Mouse (Mus musculus): ENCODE results near the gene Qtrt2. TPM values are rescaled to one million over a fixed set of nuclear protein-coding genes. Genes with fewer than 3 reads are reported as not detected.
A peak's percentile ranks its signal among the peaks of the same experiment; 100 is the strongest.

The Qtrt2 gene
- polyA plus RNA-seq, 1 experiment from 2014 or later: 9.1 TPM

DNA sequence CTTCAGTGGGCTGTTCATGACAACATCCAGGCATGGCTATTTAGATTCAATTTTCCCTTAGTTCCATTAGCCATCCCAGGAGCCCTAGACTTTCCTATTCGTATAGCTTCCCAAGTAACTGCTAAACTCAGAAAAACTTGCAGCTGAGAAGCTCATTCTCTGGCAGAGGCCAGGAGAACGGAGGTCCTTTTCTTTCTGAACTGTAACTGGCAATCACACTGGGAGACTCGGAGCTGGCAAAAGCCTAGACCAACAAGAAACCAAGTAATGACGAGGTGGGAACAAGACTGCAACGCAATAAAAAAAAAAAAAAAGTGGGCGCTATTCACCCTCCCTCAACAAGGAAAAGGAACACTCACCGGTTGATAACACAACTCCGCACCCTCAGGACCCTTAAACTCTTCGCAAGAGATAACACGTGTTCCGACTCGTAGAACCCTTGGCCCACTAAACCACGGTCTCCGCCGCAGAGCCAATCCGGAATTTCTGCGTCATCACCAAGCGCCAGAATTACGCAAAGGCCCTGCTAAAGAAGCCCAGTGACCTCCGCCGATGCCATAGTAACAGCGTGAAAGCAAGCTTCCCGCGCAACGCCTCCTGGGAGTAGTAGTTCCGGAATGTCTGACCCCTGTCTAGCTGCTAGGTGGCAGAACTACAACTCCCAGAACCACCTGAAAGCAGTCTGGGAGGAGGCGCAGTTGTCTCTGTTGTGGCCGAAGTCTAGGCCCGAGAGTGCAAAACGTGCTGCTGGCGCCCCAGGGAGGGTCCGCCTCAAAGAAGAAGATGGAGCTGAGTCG lies 37.2 kb downstream of the Qtrt2 start, which contains the start of gene Ccdc191:
Gene Ccdc191, plus strand, starts transcription at position 593 of the 797 bp plus-strand sequence.
- Histone ChIP-seq H3K36me3 (no peaks in the 10 kb centered on the region), H3K27me3 (no peaks in the 10 kb centered on the region), H3K4me3 (replicated peaks) (peak within 1 kb of the TSS; percentile 77), H3K9ac (peak within 1 kb of the TSS; percentile 81), H3K4me2 (peak within 1 kb of the TSS; percentile 84), H3K9me3 (replicated peaks) (no peaks in the 10 kb centered on the region), H3K4me1 (replicated peaks) (peaks cover 33% of the 10 kb centered on the region), H3K27ac (peak within 1 kb of the TSS; percentile 60)
- peak; percentile 99 for ATAC-seq (ENCODE audit: low read depth)
- under 1% methylated on average over 33 of the region's 33 CpGs for WGBS (ENCODE audit: insufficient replicate concordance)
- DNase-seq: peak; percentile 98

DNA sequence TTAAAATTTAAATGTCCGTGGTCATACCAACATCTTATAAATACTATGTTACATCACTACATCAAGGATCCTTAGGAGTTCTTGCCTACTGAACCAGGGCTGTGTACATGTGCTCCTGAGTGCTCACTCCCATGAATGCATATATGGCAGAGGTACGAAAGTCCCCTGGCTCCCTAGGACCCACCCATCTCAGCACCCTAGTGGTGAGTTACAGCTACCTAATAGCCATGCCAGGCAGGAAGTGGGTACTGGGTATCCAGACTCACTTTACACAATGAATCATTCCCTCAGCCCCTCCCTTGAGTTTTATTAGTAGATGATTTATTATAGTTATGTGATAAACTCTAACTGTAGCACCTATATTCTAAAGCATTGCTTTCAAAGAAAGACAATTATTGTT lies 44.3 kb downstream of the Qtrt2 start:
- H3K4me2 ChIP-seq: no peak overlapping the region
- DNase-seq: no peak
- no peaks in the 10 kb centered on the region for H3K4me1 ChIP-seq (replicated peaks)
- no peak overlapping the region for H3K9ac ChIP-seq
- no peak overlapping the region for H3K27ac ChIP-seq
- H3K9me3 ChIP-seq (replicated peaks): no peaks in the 10 kb centered on the region
- H3K4me3 ChIP-seq (replicated peaks): no peak overlapping the region
- 79% methylated on average over 2 of the region's 2 CpGs for WGBS (ENCODE audit: insufficient replicate concordance)
- no peak for ATAC-seq (ENCODE audit: low read depth)
- H3K27me3 ChIP-seq: no peaks in the 10 kb centered on the region
- H3K36me3 ChIP-seq: peaks cover 25% of the 10 kb centered on the region

DNA sequence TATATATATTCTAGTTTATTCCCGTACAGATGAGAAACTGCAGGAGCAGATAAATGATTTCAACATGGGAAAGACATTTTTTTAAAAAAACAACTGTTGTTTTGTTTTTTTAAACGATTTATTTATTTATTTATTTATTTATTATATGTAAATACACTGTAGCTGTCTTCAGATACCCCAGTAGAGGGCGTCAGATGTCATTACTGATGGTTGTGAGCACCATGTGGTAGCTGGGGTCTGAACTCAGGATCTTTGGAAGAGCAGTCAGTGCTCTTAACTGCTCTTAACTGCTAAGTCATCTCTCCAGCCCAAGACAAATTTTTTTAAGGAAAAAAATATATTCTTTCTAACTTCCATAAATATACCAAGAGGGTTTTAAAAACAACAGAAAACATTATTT lies 45.0 kb downstream of the Qtrt2 start:
- Histone ChIP-seq H3K4me3 (replicated peaks) (no peak overlapping the region), H3K9ac (no peak overlapping the region), H3K9me3 (replicated peaks) (no peaks in the 10 kb centered on the region), H3K36me3 (peaks cover 30% of the 10 kb centered on the region), H3K4me1 (replicated peaks) (no peaks in the 10 kb centered on the region), H3K27me3 (no peaks in the 10 kb centered on the region), H3K27ac (no peak overlapping the region), H3K4me2 (no peak overlapping the region)
- no peak for DNase-seq
- 49% methylated on average over 3 of the region's 3 CpGs for WGBS (ENCODE audit: insufficient replicate concordance)
- ATAC-seq (ENCODE audit: low read depth): no peak

DNA sequence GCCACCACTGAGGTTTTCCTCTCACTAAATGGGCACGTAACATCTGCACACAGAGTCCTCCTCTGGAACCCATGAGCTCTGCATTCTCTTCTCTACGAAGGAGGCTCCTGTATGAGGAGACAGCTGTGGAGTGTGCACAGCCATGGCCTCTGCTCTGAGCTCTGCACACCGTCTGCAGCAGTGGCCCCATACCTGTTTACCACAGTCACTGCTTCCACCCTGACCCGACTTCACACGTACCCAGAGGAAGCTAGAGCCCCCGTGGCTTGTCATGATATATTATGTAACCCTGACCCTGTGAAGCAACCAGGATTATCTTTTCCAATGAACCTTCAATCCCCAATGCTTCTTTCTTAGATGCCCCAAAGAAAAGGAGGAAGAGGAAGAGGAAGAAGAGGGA lies 46.8 kb downstream of the Qtrt2 start:
- Histone ChIP-seq H3K27ac (no peak overlapping the region), H3K27me3 (no peaks in the 10 kb centered on the region), H3K4me3 (replicated peaks) (no peak overlapping the region), H3K9me3 (replicated peaks) (no peaks in the 10 kb centered on the region), H3K36me3 (peaks cover 44% of the 10 kb centered on the region), H3K9ac (no peak overlapping the region), H3K4me1 (replicated peaks) (no peaks in the 10 kb centered on the region), H3K4me2 (no peak overlapping the region)
- ATAC-seq (ENCODE audit: low read depth) (no peak), DNase-seq (no peak)
- WGBS (ENCODE audit: insufficient replicate concordance): 64% methylated on average over 6 of the region's 6 CpGs

DNA sequence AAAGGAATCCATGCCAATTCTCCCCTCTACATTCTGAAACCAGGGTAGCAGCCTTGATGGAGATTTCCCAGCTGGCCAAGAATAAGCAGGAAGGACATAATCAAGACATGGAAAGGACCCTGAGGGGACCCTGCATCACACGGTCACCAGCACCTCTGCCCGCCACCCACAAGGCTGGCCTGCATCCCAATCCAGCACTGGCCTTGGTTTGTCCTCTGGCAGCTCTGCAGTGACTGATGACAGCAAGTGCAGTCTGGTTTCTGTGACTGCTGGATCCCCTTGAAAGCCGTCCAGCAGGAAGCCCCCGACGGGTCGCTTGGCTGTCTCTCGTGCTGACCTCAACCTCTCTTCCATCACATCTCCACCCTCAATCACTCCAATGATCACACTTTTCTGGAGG lies 55.2 kb downstream of the Qtrt2 start:
- Histone ChIP-seq H3K9ac (no peak overlapping the region), H3K27ac (no peak overlapping the region), H3K4me2 (no peak overlapping the region), H3K9me3 (replicated peaks) (no peaks in the 10 kb centered on the region), H3K4me1 (replicated peaks) (no peaks in the 10 kb centered on the region), H3K27me3 (no peaks in the 10 kb centered on the region), H3K36me3 (peaks cover 56% of the 10 kb centered on the region), H3K4me3 (replicated peaks) (no peak overlapping the region)
- WGBS (ENCODE audit: insufficient replicate concordance): 77% methylated on average over 7 of the region's 7 CpGs
- DNase-seq (no peak), ATAC-seq (ENCODE audit: low read depth) (no peak)

DNA sequence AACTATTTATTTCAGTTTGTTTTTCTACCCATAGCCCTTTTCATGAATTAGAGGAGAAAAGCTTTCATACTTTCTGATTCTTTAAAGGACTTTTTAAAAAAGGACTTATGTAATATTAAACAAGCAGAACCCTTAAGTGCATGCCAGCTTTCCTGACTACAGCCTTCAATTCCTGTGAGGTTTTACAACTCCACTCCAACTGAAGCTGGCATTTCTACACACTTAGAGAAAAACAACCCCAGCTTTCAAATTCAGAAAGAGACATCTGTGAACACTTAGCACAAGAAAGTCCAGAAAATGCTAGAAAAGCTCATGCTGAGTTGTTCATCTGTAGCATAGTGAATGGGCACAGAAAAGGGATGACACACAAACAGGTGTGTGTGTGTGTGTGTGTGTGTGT lies 56.8 kb downstream of the Qtrt2 start:
- H3K27ac ChIP-seq: no peak overlapping the region
- ATAC-seq (ENCODE audit: low read depth): no peak
- no peaks in the 10 kb centered on the region for H3K4me1 ChIP-seq (replicated peaks)
- no peak overlapping the region for H3K9ac ChIP-seq
- no peaks in the 10 kb centered on the region for H3K9me3 ChIP-seq (replicated peaks)
- peaks cover 47% of the 10 kb centered on the region for H3K36me3 ChIP-seq
- no peak for DNase-seq
- H3K27me3 ChIP-seq: no peaks in the 10 kb centered on the region
- H3K4me2 ChIP-seq: no peak overlapping the region
- no peak overlapping the region for H3K4me3 ChIP-seq (replicated peaks)

DNA sequence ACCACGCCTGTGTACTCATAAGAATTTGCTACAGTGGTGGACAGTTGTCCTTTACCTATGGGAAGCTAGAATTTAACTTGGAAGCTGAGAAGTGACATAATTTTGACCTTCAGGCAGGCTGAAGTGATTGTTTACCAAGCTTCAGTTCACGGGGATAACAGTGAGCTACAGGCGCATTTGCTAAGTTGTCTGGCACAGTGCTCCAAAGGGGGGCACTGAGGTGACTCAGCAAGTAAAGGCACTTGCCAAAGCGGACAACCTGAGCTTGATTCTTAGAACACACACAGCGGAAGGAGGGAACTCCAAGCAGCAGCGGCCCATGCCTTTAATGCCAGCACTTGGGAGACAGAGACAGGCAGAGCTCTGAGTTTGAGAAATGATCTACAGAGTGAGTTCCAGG lies 66.0 kb downstream of the Qtrt2 start:
- WGBS (ENCODE audit: insufficient replicate concordance): 70% methylated on average over 6 of the region's 6 CpGs
- ATAC-seq (ENCODE audit: low read depth) (no peak), DNase-seq (no peak)
- Histone ChIP-seq H3K4me3 (replicated peaks) (no peak overlapping the region), H3K36me3 (peaks cover 24% of the 10 kb centered on the region), H3K27ac (no peak overlapping the region), H3K4me2 (no peak overlapping the region), H3K4me1 (replicated peaks) (peaks cover 4% of the 10 kb centered on the region; the same call in 1 of the 2 replicates), H3K9me3 (replicated peaks) (no peaks in the 10 kb centered on the region), H3K9ac (no peak overlapping the region), H3K27me3 (no peaks in the 10 kb centered on the region)

DNA sequence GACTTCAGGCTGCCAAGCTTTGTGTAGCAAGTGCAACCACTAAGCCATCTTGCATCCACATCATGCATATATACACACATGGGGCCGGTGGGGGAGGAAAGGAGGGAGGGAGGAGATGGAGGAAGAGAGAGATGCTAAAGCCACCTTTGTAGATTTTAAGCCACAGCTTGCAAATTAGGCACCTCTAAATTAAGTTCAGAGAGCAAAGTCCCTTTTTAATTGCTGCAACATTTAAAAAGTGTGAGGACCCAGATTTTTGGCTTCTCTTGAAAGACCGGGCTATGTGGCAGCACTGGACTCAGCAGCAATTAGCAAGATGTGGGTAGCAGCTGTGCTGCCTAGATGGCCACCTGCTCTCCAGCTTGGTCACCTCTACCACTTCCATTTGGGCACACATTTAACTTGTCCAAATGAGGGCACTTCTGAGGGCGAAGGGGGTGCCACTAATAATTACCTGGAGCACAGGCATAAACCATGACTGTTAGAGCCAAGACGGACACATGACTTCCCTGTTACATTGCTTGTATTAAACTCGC lies 67.6 kb downstream of the Qtrt2 start:
- Histone ChIP-seq H3K36me3 (peaks cover 19% of the 10 kb centered on the region), H3K27ac (no peak overlapping the region), H3K4me3 (replicated peaks) (no peak overlapping the region), H3K27me3 (no peaks in the 10 kb centered on the region), H3K4me2 (no peak overlapping the region), H3K9ac (no peak overlapping the region), H3K9me3 (replicated peaks) (no peaks in the 10 kb centered on the region), H3K4me1 (replicated peaks) (peaks cover 4% of the 10 kb centered on the region; the same call in 1 of the 2 replicates)
- 69% methylated on average over 5 of the region's 5 CpGs for WGBS (ENCODE audit: insufficient replicate concordance)
- no peak for ATAC-seq (ENCODE audit: low read depth)
- DNase-seq: no peak

DNA sequence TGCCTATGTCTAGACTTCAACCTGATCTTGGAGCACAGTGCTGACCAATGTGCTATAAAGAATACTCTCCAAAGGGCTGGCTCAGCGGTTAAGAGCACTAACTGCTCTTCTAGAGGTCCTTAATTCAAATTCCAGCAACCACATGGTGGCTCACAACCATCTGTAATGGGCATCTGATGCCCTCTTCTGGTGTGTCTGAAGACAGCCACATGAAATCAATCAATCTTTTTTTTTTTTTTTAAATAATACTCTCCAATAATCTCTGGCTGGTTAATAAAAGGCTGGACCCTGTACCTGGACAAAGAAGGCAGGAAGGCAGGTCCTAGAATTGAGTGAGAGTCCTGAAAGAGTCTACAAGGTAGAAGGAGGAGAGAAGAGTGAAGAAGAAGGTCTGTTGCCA lies 76.8 kb downstream of the Qtrt2 start:
- Histone ChIP-seq H3K27ac (no peak overlapping the region), H3K9me3 (replicated peaks) (no peaks in the 10 kb centered on the region), H3K27me3 (no peaks in the 10 kb centered on the region), H3K36me3 (no peaks in the 10 kb centered on the region), H3K4me1 (replicated peaks) (no peaks in the 10 kb centered on the region), H3K9ac (no peak overlapping the region), H3K4me3 (replicated peaks) (no peak overlapping the region), H3K4me2 (no peak overlapping the region)
- WGBS (ENCODE audit: insufficient replicate concordance): 47% methylated on average over 1 of the region's 1 CpGs
- no peak for ATAC-seq (ENCODE audit: low read depth)
- DNase-seq: no peak

DNA sequence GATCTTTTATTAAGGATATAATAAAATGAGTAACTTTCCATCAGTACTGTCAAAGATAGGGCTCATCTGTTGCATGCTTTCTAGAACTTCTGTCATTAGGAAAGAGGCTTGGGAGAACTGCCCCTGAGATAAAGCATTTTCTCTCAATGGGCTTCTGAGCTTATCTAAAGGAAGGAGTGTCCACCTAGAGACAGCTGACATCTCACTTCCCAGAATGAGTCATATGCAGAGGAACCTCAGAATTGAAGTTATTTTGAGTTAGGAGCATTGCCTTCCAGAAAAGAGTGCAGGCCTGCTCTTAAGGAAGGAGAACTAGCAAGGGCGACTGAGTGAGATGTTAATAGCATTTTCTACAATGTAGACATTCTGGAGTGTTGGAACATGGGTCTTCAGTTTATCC lies 85.4 kb downstream of the Qtrt2 start:
- no peaks in the 10 kb centered on the region for H3K36me3 ChIP-seq
- DNase-seq: no peak
- H3K27ac ChIP-seq: no peak overlapping the region
- no peaks in the 10 kb centered on the region for H3K4me1 ChIP-seq (replicated peaks)
- ATAC-seq (ENCODE audit: low read depth): no peak
- no peak overlapping the region for H3K4me3 ChIP-seq (replicated peaks)
- 50% methylated on average over 1 of the region's 1 CpGs for WGBS (ENCODE audit: insufficient replicate concordance)
- H3K9me3 ChIP-seq (replicated peaks): no peaks in the 10 kb centered on the region
- no peak overlapping the region for H3K4me2 ChIP-seq
- no peak overlapping the region for H3K9ac ChIP-seq
- H3K27me3 ChIP-seq: no peaks in the 10 kb centered on the region

DNA sequence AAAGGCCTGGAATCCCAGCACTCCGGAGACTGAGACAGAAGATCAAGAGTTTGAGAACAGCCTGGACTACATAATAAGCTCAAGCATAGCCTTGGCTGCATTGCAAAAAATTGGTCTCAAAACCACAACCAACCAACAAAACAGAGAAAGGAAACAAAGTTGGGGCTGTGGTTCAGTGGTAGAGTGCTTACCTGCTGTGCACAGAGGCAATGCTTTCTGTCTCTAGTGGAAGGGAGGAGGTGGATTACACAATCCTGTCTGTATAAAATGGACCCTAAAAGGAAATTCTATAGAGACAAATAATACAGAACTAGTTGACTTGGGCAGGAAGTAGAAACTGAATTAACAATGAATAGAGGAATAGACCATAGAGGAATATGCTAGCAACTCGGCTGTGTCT lies 94.7 kb downstream of the Qtrt2 start:
- Histone ChIP-seq H3K4me2 (no peak overlapping the region), H3K27me3 (no peaks in the 10 kb centered on the region), H3K9me3 (replicated peaks) (no peaks in the 10 kb centered on the region), H3K4me1 (replicated peaks) (no peaks in the 10 kb centered on the region), H3K36me3 (no peaks in the 10 kb centered on the region), H3K27ac (no peak overlapping the region), H3K9ac (no peak overlapping the region), H3K4me3 (replicated peaks) (no peak overlapping the region)
- 74% methylated on average over 2 of the region's 2 CpGs for WGBS (ENCODE audit: insufficient replicate concordance)
- ATAC-seq (ENCODE audit: low read depth): no peak
- no peak for DNase-seq

DNA sequence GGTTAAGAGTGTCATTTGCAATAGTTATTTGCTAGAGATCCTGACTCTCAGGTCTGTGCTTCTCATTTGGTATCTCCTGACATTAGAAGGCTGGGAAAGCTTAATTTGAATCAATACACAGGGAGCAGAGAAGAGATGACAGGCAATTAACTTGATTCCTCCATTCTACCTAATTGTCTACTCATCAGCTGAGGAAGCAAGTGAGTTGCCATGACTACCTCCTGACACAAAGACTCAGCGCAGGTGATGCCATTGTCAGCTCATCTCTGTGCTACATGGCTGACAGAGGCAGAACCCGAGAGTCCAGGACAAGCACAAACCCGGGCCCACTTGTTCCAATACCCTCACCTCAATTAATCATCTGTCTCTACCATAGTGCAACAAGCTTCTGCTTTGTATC lies 99.1 kb downstream of the Qtrt2 start:
- DNase-seq: no peak
- no peaks in the 10 kb centered on the region for H3K9me3 ChIP-seq (replicated peaks)
- no peak for ATAC-seq (ENCODE audit: low read depth)
- no peak overlapping the region for H3K27ac ChIP-seq
- H3K4me1 ChIP-seq (replicated peaks): no peaks in the 10 kb centered on the region
- H3K9ac ChIP-seq: no peak overlapping the region
- WGBS (ENCODE audit: insufficient replicate concordance): 54% methylated on average over 3 of the region's 3 CpGs
- no peaks in the 10 kb centered on the region for H3K27me3 ChIP-seq
- no peak overlapping the region for H3K4me3 ChIP-seq (replicated peaks)
- no peaks in the 10 kb centered on the region for H3K36me3 ChIP-seq
- H3K4me2 ChIP-seq: no peak overlapping the region
